Mouse (Mus musculus): ENCODE measurements around the gene Tpp1. TPM values are rescaled to one million over a fixed set of nuclear protein-coding genes. Genes with fewer than 3 reads are reported as not detected.

Tpp1 gene
- 68.0 TPM for polyA plus RNA-seq (2014; fragmentation: Illumina TruSeq; extraction: RNeasy Lipid Tissue Mini Kit (QIAGEN cat#74804); ENCODE audit: low read depth, low replicate concordance)

DNA sequence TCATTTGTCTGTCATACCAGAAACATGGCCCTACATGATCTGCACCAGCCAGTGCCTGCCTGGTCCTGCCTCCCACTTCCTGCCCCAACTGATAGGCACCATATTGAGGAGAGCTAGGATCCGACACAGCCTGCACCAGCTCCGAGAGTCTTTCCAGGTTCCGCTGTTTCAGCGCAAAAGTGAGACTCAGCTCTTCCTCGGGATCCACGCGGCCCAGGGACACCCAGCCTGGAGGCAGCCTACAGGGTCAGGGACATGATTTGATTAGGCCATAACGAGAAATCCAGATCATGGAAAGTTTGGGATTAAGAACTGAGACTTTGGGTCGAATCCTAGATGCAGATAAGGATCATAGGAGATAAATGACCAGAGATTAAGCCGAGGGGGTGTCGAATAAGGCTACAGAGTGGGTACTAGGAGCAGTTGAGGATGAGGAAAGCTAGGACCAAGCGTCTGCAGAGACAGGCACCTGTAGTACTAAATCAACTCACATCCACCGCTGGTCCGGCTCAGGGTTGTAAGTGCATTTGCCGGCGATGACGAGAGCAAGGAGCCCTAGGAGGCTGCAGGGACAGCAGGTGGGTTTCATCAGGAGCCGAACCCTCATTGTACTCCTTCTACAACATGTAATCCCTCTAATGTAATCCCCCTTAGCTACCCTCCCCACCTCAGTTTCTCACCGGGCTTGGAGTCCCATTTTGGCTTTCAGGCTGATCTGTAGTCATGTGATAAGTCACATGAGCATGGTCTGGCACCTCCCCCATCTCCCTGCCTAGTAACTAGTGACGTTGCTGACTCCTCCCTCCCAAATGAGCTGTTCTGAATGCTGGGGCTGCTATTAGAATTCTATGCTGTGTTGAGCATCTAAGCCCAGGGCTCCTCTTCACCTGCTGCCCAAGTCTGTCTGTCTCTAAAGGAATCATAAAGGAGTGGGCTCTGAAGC lies at the start of gene Tpp1:
TSS of gene Tpp1 (minus strand) at position 745 of the 943 bp plus-strand sequence.

DNA sequence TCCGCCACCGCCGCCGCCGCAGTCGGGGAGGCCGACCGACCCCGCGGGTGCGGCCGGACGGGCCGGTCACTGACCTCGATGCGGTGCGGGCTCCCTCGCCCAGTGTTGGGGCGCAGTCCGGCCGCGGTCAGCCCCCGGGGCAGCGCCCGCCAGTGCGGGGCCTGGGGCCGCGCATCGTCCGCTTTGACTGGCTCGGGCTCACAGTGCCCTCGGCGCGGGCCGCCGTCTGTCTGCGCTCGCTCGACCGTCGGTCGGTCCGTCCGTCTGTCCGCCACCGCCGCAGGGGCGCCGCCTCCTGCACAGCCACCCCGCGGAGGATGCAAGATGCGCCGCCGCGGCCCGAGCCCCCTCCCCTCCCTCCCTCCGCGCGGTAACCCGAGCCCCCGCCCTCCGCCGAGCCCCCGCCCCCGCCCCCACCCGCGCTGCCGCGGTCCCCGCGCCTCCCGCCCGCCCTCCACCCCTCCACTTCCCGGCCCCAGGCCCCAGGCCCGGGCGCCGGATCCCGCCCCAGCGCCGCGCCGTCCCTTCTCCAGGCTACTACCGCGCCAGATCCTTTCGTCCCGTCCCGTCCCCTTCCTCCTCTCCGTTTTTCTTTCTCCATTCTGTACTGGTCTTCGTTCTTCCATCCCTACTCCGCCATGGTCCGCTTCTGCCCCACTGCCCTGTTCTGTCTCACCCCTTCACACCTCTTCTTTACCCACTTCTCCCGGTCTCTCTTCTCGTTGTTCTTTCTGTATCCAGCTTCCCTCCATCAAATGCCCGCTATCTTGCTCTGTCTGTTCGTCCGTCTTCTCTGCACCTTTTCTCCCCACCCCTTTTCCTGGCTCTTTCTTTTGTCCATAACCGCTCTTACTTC lies 35.5 kb upstream of the Tpp1 start, which contains the start of gene Dchs1:
TSS of gene Dchs1 (minus strand) at position 370 of the 856 bp plus-strand sequence.

DNA sequence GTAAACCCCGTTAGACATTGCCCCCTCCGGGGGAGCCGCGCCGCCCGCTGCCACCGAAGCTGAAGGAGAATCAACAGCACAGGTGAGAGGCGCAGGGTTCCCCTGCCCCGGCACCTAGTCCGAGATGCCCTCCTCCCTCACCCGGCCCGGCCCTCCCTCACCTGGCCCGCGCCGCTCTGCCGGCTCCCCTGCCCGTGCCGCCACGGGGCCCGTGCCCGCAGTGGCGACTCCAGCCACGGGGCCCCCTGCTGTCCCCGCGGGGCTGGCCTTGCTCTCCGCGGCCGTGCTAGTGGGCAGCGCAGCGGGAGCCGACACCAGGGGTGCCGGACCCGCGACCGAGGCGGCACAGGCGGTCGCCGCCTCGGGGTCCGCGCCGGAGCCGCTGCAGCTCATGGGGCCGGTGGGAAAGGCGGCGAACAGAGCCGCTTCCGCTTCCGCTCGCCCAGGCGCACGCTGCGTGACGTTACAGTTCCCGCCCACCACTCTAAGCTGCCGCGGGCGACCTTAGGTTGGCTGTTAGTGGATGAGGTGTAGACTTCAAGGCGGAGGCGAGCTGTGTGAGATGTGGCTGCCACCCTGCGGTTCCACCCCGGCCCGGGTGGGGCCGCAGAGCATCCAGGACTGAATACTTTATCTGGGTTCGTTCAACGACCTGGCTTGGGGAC lies 8.0 kb downstream of the Tpp1 start, which contains the start of gene Taf10:
TSS of gene Taf10 (minus strand) at position 436 of the 665 bp plus-strand sequence.

DNA sequence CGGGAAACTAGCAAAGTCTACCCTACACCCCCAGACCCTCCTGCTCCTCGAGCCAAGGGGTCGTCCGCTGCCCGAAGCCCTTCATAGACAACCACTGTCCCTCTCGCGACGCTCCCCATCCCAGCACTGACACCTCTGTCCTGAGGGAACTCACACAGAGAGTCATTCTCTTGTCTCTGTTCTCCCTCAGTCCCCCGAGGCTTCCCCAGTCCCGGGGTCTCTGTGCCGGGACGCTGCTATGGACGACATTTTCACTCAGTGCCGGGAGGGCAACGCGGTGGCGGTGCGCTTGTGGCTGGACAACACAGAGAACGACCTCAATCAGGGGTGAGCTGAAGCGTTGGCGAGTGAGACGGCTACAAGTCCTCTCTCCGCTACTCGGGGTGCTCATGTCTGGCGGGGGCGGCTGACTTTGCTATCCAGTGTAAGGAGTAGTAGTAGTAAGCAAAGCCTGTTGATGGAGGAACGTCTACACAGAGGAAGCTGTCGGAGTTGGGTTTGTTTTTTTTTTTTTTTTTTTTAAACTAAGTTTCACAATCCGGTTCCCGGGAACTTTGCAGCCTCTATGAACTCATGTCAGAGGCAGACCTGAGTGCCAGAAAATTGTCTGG lies 15.0 kb downstream of the Tpp1 start, which contains the start of gene Rrp8:
TSS of gene Rrp8 (minus strand) at position 475 of the 611 bp plus-strand sequence.

DNA sequence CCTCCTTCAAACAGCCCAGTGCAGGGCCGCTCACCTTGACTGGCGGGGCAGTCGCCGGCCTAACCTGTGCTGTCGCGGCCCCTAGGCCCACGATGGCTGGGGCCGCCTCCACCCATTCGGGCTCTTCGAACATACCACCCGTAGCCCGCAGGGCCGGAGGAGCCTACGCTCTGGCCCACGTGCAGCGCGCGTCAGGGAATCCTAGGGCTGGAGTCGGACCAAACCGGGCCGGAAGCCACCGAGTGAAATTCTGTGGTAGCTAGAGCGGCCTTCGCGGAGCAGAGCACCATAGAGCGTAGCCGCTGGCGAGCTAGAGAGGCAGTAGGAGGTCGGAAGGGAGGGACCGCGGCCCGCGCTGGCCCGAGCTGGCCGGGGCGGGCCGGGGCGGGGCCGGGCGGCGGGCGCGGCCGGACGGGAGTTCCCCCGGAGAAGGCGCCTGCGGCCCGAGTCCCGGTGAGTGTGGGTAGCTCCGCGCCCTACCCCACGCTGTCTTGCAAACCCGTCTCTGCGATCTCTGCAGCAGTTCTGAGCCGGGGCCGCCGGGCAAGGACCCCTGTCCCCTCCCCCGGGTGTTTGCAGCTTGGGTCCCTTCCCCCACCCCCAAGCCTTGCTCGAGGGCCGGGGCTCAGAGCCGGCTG lies 15.7 kb downstream of the Tpp1 start, which contains the start of gene Ilk:
TSS of gene Ilk (plus strand) at position 329 of the 638 bp plus-strand sequence.

Other genes starting within 250 kb of the Tpp1 start
- gene Smpd1, start 197.9 kb downstream of the Tpp1 start, polyA plus RNA-seq (2014; fragmentation: Illumina TruSeq; extraction: RNeasy Lipid Tissue Mini Kit (QIAGEN cat#74804); ENCODE audit: low read depth, low replicate concordance) = 2.7 TPM
- gene Apbb1, start 170.6 kb downstream of the Tpp1 start, polyA plus RNA-seq (2014; fragmentation: Illumina TruSeq; extraction: RNeasy Lipid Tissue Mini Kit (QIAGEN cat#74804); ENCODE audit: low read depth, low replicate concordance) = not detected
- not detected for gene Hpx, start 152.1 kb downstream of the Tpp1 start, polyA plus RNA-seq (2014; fragmentation: Illumina TruSeq; extraction: RNeasy Lipid Tissue Mini Kit (QIAGEN cat#74804); ENCODE audit: low read depth, low replicate concordance)
- 9.6 TPM for gene Trim3, start 118.7 kb downstream of the Tpp1 start, polyA plus RNA-seq (2014; fragmentation: Illumina TruSeq; extraction: RNeasy Lipid Tissue Mini Kit (QIAGEN cat#74804); ENCODE audit: low read depth, low replicate concordance)
- 41.0 TPM for gene Timm10b, start 112.2 kb downstream of the Tpp1 start, polyA plus RNA-seq (2014; fragmentation: Illumina TruSeq; extraction: RNeasy Lipid Tissue Mini Kit (QIAGEN cat#74804); ENCODE audit: low read depth, low replicate concordance)
- 13.0 TPM for gene Arfip2, start 111.8 kb downstream of the Tpp1 start, polyA plus RNA-seq (2014; fragmentation: Illumina TruSeq; extraction: RNeasy Lipid Tissue Mini Kit (QIAGEN cat#74804); ENCODE audit: low read depth, low replicate concordance)
- 0.79 TPM for gene Gm45799, start 111.7 kb downstream of the Tpp1 start, polyA plus RNA-seq (2014; fragmentation: Illumina TruSeq; extraction: RNeasy Lipid Tissue Mini Kit (QIAGEN cat#74804); ENCODE audit: low read depth, low replicate concordance)
- gene Dnhd1, start 101.4 kb downstream of the Tpp1 start, polyA plus RNA-seq (2014; fragmentation: Illumina TruSeq; extraction: RNeasy Lipid Tissue Mini Kit (QIAGEN cat#74804); ENCODE audit: low read depth, low replicate concordance) = 1.6 TPM
- 39.9 TPM for gene Ilk, start 15.6 kb downstream of the Tpp1 start, polyA plus RNA-seq (2014; fragmentation: Illumina TruSeq; extraction: RNeasy Lipid Tissue Mini Kit (QIAGEN cat#74804); ENCODE audit: low read depth, low replicate concordance)
- gene Rrp8, start 14.8 kb downstream of the Tpp1 start, polyA plus RNA-seq (2014; fragmentation: Illumina TruSeq; extraction: RNeasy Lipid Tissue Mini Kit (QIAGEN cat#74804); ENCODE audit: low read depth, low replicate concordance) = 15.8 TPM
- 11.8 TPM for gene Taf10, start 7.9 kb downstream of the Tpp1 start, polyA plus RNA-seq (2014; fragmentation: Illumina TruSeq; extraction: RNeasy Lipid Tissue Mini Kit (QIAGEN cat#74804); ENCODE audit: low read depth, low replicate concordance)
- gene Dchs1, start 35.4 kb upstream of the Tpp1 start, polyA plus RNA-seq (2014; fragmentation: Illumina TruSeq; extraction: RNeasy Lipid Tissue Mini Kit (QIAGEN cat#74804); ENCODE audit: low read depth, low replicate concordance) = 0.03 TPM
- 6.7 TPM for gene Mrpl17, start 58.9 kb upstream of the Tpp1 start, polyA plus RNA-seq (2014; fragmentation: Illumina TruSeq; extraction: RNeasy Lipid Tissue Mini Kit (QIAGEN cat#74804); ENCODE audit: low read depth, low replicate concordance)
- gene Gm4070, start 201.7 kb upstream of the Tpp1 start, polyA plus RNA-seq (2014; fragmentation: Illumina TruSeq; extraction: RNeasy Lipid Tissue Mini Kit (QIAGEN cat#74804); ENCODE audit: low read depth, low replicate concordance) = 23.9 TPM